ENCODE assay signal across 16 mouse cellular contexts in genomic region chr17:88763396-88764135, GRCm38 (mm10). TPM values are rescaled to one million over a fixed set of nuclear protein-coding genes. Genes with fewer than 3 reads are reported as not detected.
DNase-seq lines count a peak whose midpoint lies in the region; ATAC-seq and TF ChIP-seq lines count a peak whose summit lies in the region.
"Had no signal": no experiment of that assay in that cellular context is flagged by ENCODE, and none has a peak within 500 bp of the region (broad histone marks: within the 10 kb centered on the region; RNA-seq: fewer than 3 reads in every experiment).

No protein-coding gene starts in this region.

- TF ChIP-seq CTCF in stomach, postnatal 0 days (IDR thresholded peaks at IDR 0.05; ENCODE audit: low read depth) = no peak

- no peak overlapping the region for H3K4me3 ChIP-seq in stomach, embryonic 14.5 days (ENCODE audit: low read depth, low read length)
- H3K4me3 ChIP-seq in stomach, postnatal 0 days (ENCODE audit: low read depth, low read length) = no peak overlapping the region
- H3K4me3 ChIP-seq in hindbrain, embryonic 11.5 days (ENCODE audit: low read depth, low read length) = no peak overlapping the region
- H3K4me3 ChIP-seq in midbrain, embryonic 12.5 days = no peak overlapping the region
- H3K4me3 ChIP-seq: myocyte; stomach, embryonic 15.5 days had no signal

- ATAC-seq in stomach, embryonic 14.5 days (ENCODE audit: insufficient number of reproducible peaks, insufficient read depth, low FRiP score, low read depth) = 0 out of 2 replicates have a peak, but pooled peaks have one; percentile 4
- no peak for ATAC-seq in stomach, postnatal 0 days (ENCODE audit: low FRiP score, low TSS enrichment)
- peak; percentile 62 for ATAC-seq in hindbrain, embryonic 11.5 days (ENCODE audit: low FRiP score)
- ATAC-seq in midbrain, embryonic 12.5 days (ENCODE audit: low FRiP score, low read depth) = peak; percentile 62
- ATAC-seq: Patski had no signal

- no peak for TF ChIP-seq EP300 in stomach, postnatal 0 days (optimal IDR thresholded peaks at IDR 0.05)

- H3K9me3 ChIP-seq in stomach, embryonic 14.5 days (ENCODE audit: control insufficient read depth, low read depth, low read length) = no peaks in the 10 kb centered on the region
- no peaks in the 10 kb centered on the region for H3K9me3 ChIP-seq in stomach, postnatal 0 days (ENCODE audit: control insufficient read depth, low read length)
- no peaks in the 10 kb centered on the region for H3K9me3 ChIP-seq in hindbrain, embryonic 11.5 days (ENCODE audit: control insufficient read depth, low read length)
- peaks cover 3% of the 10 kb centered on the region; the same call in 1 of the 2 replicates for H3K9me3 ChIP-seq in midbrain, embryonic 12.5 days
- H3K9me3 ChIP-seq: stomach, embryonic 15.5 days had no signal

- WGBS in stomach, embryonic 14.5 days = 50% methylated on average over 5 of the region's 5 CpGs
- 65% methylated on average over 5 of the region's 5 CpGs for WGBS in stomach, postnatal 0 days
- 22% methylated on average over 5 of the region's 5 CpGs for WGBS in hindbrain, embryonic 11.5 days
- 21% methylated on average over 5 of the region's 5 CpGs for WGBS in midbrain, embryonic 12.5 days

- intact Hi-C loops in left cerebral cortex, postnatal 14 days (cut with DNase I) = no loop called here

- no peaks in the 10 kb centered on the region for H3K27me3 ChIP-seq in stomach, embryonic 14.5 days (ENCODE audit: control insufficient read depth, insufficient read depth, low read length)
- no peaks in the 10 kb centered on the region for H3K27me3 ChIP-seq in stomach, postnatal 0 days (ENCODE audit: control insufficient read depth, insufficient read depth, low read length)
- no peaks in the 10 kb centered on the region for H3K27me3 ChIP-seq in hindbrain, embryonic 11.5 days (ENCODE audit: control insufficient read depth, insufficient read depth, low read length)
- H3K27me3 ChIP-seq in midbrain, embryonic 12.5 days = peaks cover 37% of the 10 kb centered on the region
- H3K27me3 ChIP-seq: stomach, embryonic 15.5 days had no signal

- H3K9ac ChIP-seq in stomach, embryonic 14.5 days (replicated peaks; ENCODE audit: low read depth, low read length) = no peak overlapping the region
- no peak overlapping the region for H3K9ac ChIP-seq in stomach, postnatal 0 days (ENCODE audit: low read length)
- H3K9ac ChIP-seq in hindbrain, embryonic 11.5 days (ENCODE audit: low read depth, low read length) = no peak overlapping the region
- no peak overlapping the region for H3K9ac ChIP-seq in midbrain, embryonic 12.5 days (replicated peaks)
- H3K9ac ChIP-seq: stomach, embryonic 15.5 days had no signal

- H3K4me2 ChIP-seq in stomach, embryonic 14.5 days (replicated peaks; ENCODE audit: low read depth, low read length) = no peak overlapping the region
- H3K4me2 ChIP-seq in stomach, postnatal 0 days (replicated peaks; ENCODE audit: low read depth) = no peak overlapping the region
- no peak overlapping the region for H3K4me2 ChIP-seq in hindbrain, embryonic 11.5 days (replicated peaks; ENCODE audit: low read depth, low read length)
- no peak overlapping the region for H3K4me2 ChIP-seq in midbrain, embryonic 12.5 days (replicated peaks)
- H3K4me2 ChIP-seq: liver, embryonic 11.5 days; stomach, embryonic 15.5 days had no signal

- H3K36me3 ChIP-seq in stomach, embryonic 14.5 days (ENCODE audit: control insufficient read depth, insufficient read depth, low read length) = no peaks in the 10 kb centered on the region
- no peaks in the 10 kb centered on the region for H3K36me3 ChIP-seq in stomach, postnatal 0 days (ENCODE audit: control insufficient read depth, insufficient read depth, low read length)
- no peaks in the 10 kb centered on the region for H3K36me3 ChIP-seq in hindbrain, embryonic 11.5 days (ENCODE audit: control insufficient read depth, insufficient read depth, low read length)
- no peaks in the 10 kb centered on the region for H3K36me3 ChIP-seq in midbrain, embryonic 12.5 days
- H3K36me3 ChIP-seq: stomach, embryonic 15.5 days had no signal

- H3K4me1 ChIP-seq in stomach, embryonic 14.5 days (ENCODE audit: control insufficient read depth, insufficient read depth, low read length) = no peaks in the 10 kb centered on the region
- no peaks in the 10 kb centered on the region for H3K4me1 ChIP-seq in stomach, postnatal 0 days (replicated peaks; ENCODE audit: control insufficient read depth, insufficient read depth)
- H3K4me1 ChIP-seq in hindbrain, embryonic 11.5 days (replicated peaks; ENCODE audit: control insufficient read depth, insufficient read depth, low read length) = 0 out of 2 replicates have a peak, but pooled peaks cover under 1% of the 10 kb centered on the region
- H3K4me1 ChIP-seq in midbrain, embryonic 12.5 days = peaks cover 26% of the 10 kb centered on the region
- H3K4me1 ChIP-seq: stomach, embryonic 15.5 days had no signal

- DNase-seq in stomach, postnatal 0 days (ENCODE audit: low spot score) = no peak
- no peak for DNase-seq in hindbrain, embryonic 11.5 days (ENCODE audit: low spot score)
- DNase-seq in left cerebral cortex, postnatal 14 days (ENCODE audit: low spot score in 2 of 2) = no peak
- DNase-seq in right cerebral cortex, postnatal 25 days = no peak
- no peak for DNase-seq in urinary bladder, adult 18-20 months (ENCODE audit: low spot score in 2 of 2)
- DNase-seq in adrenal gland, postnatal 36 days = no peak
- DNase-seq: adrenal gland, adult 2 months; heart, postnatal 4 days; lung, postnatal 10 days had no signal

- no peak overlapping the region for H3K27ac ChIP-seq in stomach, embryonic 14.5 days (ENCODE audit: low read length)
- H3K27ac ChIP-seq in stomach, postnatal 0 days (replicated peaks) = no peak overlapping the region
- H3K27ac ChIP-seq in hindbrain, embryonic 11.5 days (ENCODE audit: low read depth, low read length) = 0 out of 2 replicates have a peak overlapping the region, but pooled peaks have one; percentile 7
- no peak overlapping the region for H3K27ac ChIP-seq in midbrain, embryonic 12.5 days (replicated peaks)
- H3K27ac ChIP-seq: kidney, postnatal 0 days; stomach, embryonic 15.5 days had no signal

RNA-seq across cellular contexts. Expression of gene Lhcgr, which starts 28.2 kb away (rescaled TPM):
- not detected in 2 replicates for polyA plus RNA-seq in stomach, embryonic 14.5 days (2014; fragmentation: Nextera tagmentation; extraction: Ambion mirVana)
- 0.02 TPM in 1 of 2 replicates, not detected in the other for polyA plus RNA-seq in stomach, postnatal 0 days (2015; fragmentation: Nextera tagmentation; extraction: Ambion mirVana)
- 0.69 and 1.0 TPM in 2 replicates for polyA plus RNA-seq in hindbrain, embryonic 11.5 days (2014; fragmentation: Nextera tagmentation; extraction: Ambion mirVana)
- 0.19 and 0.22 TPM in 2 replicates for polyA plus RNA-seq in midbrain, embryonic 12.5 days (2016; fragmentation: Nextera tagmentation; extraction: Ambion mirVana)
- under 1 TPM; 0.32 to 0.40 TPM for total RNA-seq in left cerebral cortex, postnatal 14 days (2021)
- total RNA-seq in adrenal gland, postnatal 36 days (2021) = not detected
- total RNA-seq: heart, postnatal 4 days had no signal
- polyA plus RNA-seq: liver, embryonic 11.5 days; myocyte; Patski; stomach, embryonic 15.5 days had no signal
